Mouse (Mus musculus) adrenal gland, postnatal 0 days (tissue): ENCODE measurements around the gene Olfr492. TPM values are rescaled to one million over a fixed set of nuclear protein-coding genes. Genes with fewer than 3 reads are reported as not detected.

Source experiments
- polyA plus RNA-seq: library from polyadenylated mRNA; unstranded; fragments of >200 nt; fragmentation: Nextera tagmentation; extraction: Ambion mirVana; gene quantifications from 2 replicates; pipeline ENCODE4 v1.2.1, GENCODE M21; 2015

The Olfr492 gene
- polyA plus RNA-seq, result not detected in 2 replicates

DNA sequence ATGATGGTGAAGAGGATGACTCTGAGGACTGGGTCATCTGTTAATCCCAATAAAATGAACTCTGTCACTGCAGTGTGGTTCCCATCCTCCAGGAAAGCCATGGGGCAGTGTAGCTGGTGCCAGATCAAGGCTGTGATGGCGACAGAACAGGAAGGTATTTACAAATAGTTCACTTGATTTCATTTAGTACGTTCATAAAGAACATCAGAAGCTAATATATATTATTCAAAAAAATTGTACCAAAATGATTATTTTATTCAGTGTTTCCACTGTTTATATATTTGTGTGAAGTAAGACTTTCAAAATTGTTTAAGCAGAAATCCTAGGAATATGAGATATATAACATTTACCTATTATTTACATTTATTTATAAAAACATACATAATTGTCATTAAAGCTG is at the start of gene Olfr492:
Gene Olfr492 (minus strand): TSS at position 101 of the 400 bp plus-strand sequence.

GRCm38 (mm10) chr7:108365035-108365434 is 41.6 kb upstream of the Olfr492 start, which contains the start of gene Olfr494:
Olfr494 (plus strand) TSS chr7:108365335.

GRCm38 (mm10) chr7:108346879-108347278 is 23.4 kb upstream of the Olfr492 start, which contains the start of gene Olfr493:
Olfr493 (minus strand) TSS chr7:108346979.

DNA sequence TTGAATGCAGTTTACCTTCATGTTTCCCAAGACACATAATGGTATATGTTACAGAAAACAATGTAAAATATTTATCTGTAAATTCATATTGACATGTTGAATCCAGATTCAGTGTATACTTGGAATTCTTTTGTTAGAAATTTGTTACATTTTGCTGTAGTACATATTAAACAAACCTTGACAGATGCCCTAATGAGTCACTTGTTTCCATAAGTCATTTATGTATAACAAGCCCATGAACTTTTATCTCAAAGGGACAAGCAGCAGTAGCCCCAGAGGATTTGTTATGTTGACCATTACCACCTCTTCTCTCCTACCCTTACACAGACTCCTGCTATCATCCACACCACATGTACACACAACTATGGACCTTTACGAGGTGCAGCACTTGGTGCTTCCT is 10.3 kb downstream of the Olfr492 start, which contains the start of gene Olfr491:
Gene Olfr491 (plus strand): TSS at position 301 of the 400 bp plus-strand sequence.

GRCm38 (mm10) chr7:108288834-108289233 is 34.6 kb downstream of the Olfr492 start, which contains the start of gene Olfr490:
Olfr490 (minus strand) TSS chr7:108288934.

Other genes with a start within 250 kb of the Olfr492 start
- not detected in 2 replicates for gene Olfr481, start 243.8 kb downstream of the Olfr492 start, polyA plus RNA-seq
- gene Olfr482, start 226.1 kb downstream of the Olfr492 start, polyA plus RNA-seq, result 0.10 and 0.16 TPM in 2 replicates
- not detected in 2 replicates for gene Olfr483, start 222.8 kb downstream of the Olfr492 start, polyA plus RNA-seq
- not detected in 2 replicates for gene Olfr484, start 196.2 kb downstream of the Olfr492 start, polyA plus RNA-seq
- not detected in 2 replicates for gene Olfr485, start 163.8 kb downstream of the Olfr492 start, polyA plus RNA-seq
- not detected in 2 replicates for gene Olfr486, start 150.9 kb downstream of the Olfr492 start, polyA plus RNA-seq
- not detected in 2 replicates for gene Olfr487, start 109.0 kb downstream of the Olfr492 start, polyA plus RNA-seq
- not detected in 2 replicates for gene Olfr488, start 65.3 kb downstream of the Olfr492 start, polyA plus RNA-seq
- gene Olfr490, start 34.7 kb downstream of the Olfr492 start, polyA plus RNA-seq, result not detected in 2 replicates
- gene Olfr491, start 10.2 kb downstream of the Olfr492 start, polyA plus RNA-seq, result not detected in 2 replicates
- not detected in 2 replicates for gene Olfr493, start 23.3 kb upstream of the Olfr492 start, polyA plus RNA-seq
- gene Olfr494, start 41.7 kb upstream of the Olfr492 start, polyA plus RNA-seq, result not detected in 2 replicates
- gene Olfr495, start 69.5 kb upstream of the Olfr492 start, polyA plus RNA-seq, result not detected in 2 replicates
- gene Olfr497, start 96.7 kb upstream of the Olfr492 start, polyA plus RNA-seq, result not detected in 2 replicates
- not detected in 2 replicates for gene Olfr498, start 141.7 kb upstream of the Olfr492 start, polyA plus RNA-seq
- not detected in 2 replicates for gene Olfr502, start 201.4 kb upstream of the Olfr492 start, polyA plus RNA-seq
- gene Olfr503, start 220.9 kb upstream of the Olfr492 start, polyA plus RNA-seq, result not detected in 2 replicates
- not detected in 2 replicates for gene Olfr504, start 242.1 kb upstream of the Olfr492 start, polyA plus RNA-seq